Mouse (Mus musculus) cerebellum, adult 2 months (tissue): ENCODE results near the gene Pik3ca.

Experiments used
- CTCF ChIP-seq: fragments of 200-500 bp; IDR thresholded peaks from 2 replicates; pipeline ENCODE4 v1.5.1; 2011; ENCODE audit warnings: low read depth, mild to moderate bottlenecking, control low read depth, low read length, moderate library complexity, borderline replicate concordance; ENCODE audit not compliant: insufficient read depth
- POLR2A ChIP-seq: fragments of 200-500 bp; IDR thresholded peaks from 2 replicates; pipeline ENCODE4 v1.6.1; 2011; ENCODE audit warnings: low read length, control low read depth, borderline replicate concordance; ENCODE audit not compliant: insufficient read depth

- TF ChIP-seq CTCF: no peak
- no peak for TF ChIP-seq POLR2A
These were observed 113.7 kb downstream of the Pik3ca start for GRCm38 (mm10) chr3:32511191-32511550.
